Mouse (Mus musculus) brain, embryonic 18.5 days (tissue): Measurements from ENCODE around the gene Prnd.

Source experiments
- DNase-seq: peaks from one replicate; pipeline ENCODE4 v3.0.0-alpha.2; 2012; ENCODE audit warnings: low read depth, low spot score

Prnd gene

DNA sequence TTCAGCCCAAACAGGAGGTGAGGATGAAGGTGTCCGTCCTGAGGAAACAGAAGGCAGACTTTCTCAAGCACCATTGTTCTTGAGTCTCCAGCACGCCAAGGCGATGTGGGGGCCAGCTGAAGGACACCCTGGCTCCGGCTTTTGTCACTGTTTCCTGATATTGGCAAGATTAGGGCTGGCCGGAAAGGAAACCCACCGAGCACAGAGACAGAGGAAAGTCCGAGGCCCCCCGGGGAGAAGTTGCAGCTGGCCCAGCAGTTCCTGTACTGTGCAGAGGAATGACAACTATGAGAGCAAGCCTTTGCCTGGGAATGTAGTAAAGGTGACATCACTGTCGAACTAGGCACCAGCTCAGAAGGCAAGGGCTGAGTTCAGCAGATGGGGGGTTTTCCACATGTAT is 30.2 kb downstream of the Prnd start:
- DNase-seq = no peak

GRCm38 (mm10) chr2:131982546-131983196 is 32.0 kb downstream of the Prnd start:
- peak; percentile 22 for DNase-seq

GRCm38 (mm10) chr2:131987950-131988349 is 37.3 kb downstream of the Prnd start:
- no peak for DNase-seq

GRCm38 (mm10) chr2:131988550-131988949 is 37.9 kb downstream of the Prnd start:
- no peak for DNase-seq

- no peak for DNase-seq
These were observed 41.8 kb downstream of the Prnd start for GRCm38 (mm10) chr2:131992487-131992886.

DNA sequence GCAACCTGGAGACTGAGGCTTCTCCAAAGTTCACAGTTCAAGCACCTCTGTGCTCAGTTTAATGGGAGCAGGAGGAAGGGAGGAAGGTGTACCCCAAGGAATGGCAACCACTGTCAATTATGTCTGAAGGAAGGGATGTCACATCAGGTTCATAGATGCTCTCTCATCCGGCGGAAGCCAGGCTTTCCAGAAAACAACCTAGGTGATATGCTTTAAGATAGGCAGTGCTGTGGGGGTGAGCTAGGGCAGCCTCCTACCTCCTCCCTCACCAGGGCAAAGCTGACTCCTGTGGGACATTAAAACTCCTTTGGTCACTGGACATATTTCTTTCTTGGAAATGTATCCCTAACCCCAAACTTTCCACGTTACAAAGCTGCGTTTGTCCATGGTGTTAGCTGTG is 42.5 kb downstream of the Prnd start:
- DNase-seq = no peak

- no peak for DNase-seq
These were observed 43.0 kb downstream of the Prnd start for GRCm38 (mm10) chr2:131993563-131994088.

GRCm38 (mm10) chr2:131994971-131995370 is 44.3 kb downstream of the Prnd start:
- DNase-seq = no peak

GRCm38 (mm10) chr2:131995742-131996141 is 45.1 kb downstream of the Prnd start:
- DNase-seq = no peak

- DNase-seq = no peak
These were observed 45.7 kb downstream of the Prnd start for GRCm38 (mm10) chr2:131996369-131996768.

GRCm38 (mm10) chr2:131997356-131997755 is 46.7 kb downstream of the Prnd start:
- DNase-seq = no peak

DNA sequence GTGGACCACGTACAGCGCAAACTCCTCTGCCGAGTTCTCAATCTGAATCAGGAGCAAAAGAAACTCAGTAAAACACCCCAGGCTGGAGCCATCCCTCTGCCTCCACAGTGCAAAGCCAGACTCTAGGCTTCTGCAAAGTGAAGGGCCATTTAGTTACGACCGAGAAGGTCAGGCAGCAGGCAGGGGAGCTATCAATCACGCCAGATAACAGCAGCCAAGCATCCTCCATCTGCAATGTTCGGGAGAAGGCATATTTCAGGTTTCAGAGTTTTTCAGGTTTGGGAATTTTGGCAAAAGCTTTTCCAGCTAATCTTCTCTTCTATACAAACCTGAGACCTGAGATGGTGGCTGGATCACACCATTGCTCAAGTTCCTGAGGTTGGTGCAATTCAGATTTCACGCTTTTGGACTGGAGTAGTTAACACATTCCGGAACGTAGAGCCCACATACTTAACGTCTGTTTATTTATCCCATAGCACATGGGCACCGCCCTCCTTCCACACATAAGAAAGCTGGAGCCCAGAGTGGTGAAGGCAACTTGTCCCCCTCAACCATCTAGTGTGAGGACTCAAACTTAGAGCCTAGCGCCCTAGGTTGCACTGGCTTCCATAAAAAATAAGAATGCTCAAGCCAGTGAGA is 51.2 kb downstream of the Prnd start:
- DNase-seq = no peak

DNA sequence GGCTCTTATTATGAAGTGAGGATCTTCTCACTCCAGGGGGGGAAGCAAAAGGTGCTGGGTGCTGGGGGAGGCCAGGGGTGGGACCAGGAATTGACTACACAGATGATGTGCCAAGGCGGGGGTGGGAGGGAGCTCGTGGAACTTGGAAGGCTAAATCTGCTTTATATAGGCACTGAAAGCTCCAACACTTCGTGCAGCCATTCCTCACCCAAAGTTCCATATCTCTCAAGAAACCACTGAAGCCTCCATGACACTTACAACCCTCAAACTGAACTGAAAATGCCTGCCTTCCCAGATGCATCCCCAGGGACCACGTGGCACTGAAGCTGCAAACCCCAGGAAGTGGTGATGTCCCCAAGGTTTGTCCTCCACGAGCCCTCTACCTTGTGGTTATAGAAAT is 53.3 kb downstream of the Prnd start:
- DNase-seq = no peak

DNA sequence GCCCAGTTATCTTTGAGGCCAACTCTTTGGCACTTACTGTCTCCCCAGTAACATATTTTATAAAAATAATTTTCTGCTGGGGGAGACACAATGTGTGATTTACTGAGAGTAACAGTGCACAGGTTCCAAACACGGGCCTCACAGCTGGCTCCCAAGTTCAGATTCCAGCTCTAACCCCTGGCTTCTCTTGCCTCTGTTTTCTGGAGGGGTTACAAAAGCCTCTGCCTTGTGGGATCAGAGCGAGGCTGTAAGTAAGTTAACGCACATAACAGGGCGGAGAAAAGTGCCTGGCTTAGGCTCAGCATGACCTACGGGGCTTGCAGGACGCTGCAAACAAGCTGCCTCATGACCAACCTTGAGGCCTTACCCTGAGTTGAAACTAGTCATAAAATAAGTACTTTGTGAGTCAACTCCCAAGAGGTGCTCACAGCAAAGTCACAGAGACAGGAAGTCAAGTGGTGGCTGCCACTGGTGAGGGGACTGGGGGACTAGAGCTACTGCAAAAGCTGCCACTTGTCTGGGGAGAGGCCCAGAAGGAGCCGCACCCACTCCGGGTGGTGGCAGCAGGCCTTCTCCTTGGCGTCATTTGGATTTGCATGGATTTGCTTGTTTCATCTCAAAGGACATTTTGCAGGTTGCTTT is 54.0 kb downstream of the Prnd start:
- no peak for DNase-seq

DNA sequence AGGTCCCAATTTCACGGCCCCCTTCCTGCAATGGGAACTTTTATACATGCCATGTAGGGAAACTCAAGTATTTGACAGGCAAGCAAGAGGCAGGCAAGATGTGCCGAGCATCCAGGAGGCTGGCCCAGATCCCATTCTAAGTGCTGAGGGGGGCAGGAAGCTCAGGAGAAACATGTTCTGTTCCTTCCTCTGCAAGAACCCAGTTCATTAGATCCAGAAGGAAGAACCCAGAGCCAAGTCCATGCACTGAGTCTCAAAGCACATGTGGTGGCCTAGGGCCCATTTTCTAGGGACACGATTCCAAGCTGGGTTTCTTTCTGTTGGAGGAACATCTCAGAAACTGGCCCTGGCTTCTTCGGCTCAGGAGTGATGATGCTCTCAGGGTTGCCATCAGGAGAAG is 54.8 kb downstream of the Prnd start:
- DNase-seq = no peak
